Mouse (Mus musculus): ENCODE measurements around the gene Fsip1.

Gene Fsip1

DNA sequence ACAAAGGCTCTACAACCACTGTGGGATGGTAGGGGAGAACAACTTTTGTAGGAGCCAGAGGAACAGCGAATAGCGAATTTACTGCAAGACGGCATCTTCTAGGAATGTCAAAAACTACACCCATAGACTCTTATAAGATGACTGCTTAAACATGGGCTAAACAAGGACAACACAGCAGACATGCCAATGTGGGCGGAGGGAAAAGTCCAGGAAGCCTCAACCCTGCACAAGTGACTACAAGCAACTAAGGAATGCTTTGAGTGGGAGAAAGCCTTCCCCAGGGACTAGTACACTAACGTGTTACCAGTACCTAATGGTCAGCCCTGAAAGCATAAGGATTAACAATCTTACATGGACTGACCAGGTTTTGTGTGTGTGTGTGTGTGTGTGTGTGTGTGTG, 165.5 kb downstream of the Fsip1 start:
- no peak for DNase-seq (ENCODE audit: low spot score in 2 of 2)

DNA sequence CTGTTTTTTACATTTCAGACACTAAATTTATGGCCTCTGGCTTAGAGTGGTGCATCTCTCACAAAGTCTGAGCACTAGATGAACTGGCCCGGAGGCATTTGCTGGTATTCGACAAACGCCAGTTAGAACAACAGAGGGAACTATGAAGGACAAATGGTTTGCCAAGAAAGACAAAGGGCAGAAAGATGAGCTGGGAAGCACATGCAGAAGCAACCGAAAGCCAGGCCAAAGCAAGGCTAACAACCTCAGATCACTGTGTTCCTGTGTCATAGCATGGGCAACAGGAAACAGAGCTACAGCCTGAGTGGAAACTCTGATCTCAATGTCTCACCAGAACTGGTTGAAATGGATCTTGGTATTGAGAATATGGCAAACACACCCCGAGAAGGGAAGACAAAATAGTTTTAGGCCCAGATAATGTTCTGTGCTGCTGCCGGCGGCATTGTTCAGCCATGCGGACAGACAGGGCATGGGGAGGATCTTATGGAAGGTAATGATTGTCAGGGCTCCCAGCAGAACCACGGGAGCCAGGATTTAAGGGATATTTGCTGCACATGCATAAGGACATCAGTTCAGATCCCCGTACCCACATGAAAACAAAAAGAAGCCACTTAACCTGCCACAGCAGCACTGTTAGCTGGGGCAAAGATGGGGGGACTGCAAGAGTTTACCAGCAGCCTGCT, 169.6 kb downstream of the Fsip1 start:
- DNase-seq (ENCODE audit: low spot score in 2 of 2), result no peak

DNA sequence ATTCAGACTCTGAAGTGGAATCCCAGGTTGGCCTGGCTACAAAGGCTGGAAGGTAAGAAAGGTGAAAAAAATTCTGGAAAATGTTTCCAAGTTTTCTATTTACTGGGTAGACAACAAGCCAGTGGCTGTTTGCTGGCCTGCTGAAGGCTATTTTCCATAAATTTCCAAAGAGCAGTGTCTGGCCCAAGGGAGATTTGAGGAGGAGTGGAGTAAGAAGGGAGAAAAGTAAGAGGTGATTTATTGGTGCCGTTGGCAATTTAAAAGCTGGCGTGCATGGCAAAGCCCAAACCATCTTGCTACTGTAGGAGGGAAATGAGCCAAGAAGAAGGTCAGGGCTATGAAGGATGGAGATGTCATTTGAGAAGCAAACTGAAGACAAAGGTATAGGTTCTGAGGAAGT, 171.1 kb downstream of the Fsip1 start:
- DNase-seq (ENCODE audit: low spot score in 2 of 2), result no peak

DNA sequence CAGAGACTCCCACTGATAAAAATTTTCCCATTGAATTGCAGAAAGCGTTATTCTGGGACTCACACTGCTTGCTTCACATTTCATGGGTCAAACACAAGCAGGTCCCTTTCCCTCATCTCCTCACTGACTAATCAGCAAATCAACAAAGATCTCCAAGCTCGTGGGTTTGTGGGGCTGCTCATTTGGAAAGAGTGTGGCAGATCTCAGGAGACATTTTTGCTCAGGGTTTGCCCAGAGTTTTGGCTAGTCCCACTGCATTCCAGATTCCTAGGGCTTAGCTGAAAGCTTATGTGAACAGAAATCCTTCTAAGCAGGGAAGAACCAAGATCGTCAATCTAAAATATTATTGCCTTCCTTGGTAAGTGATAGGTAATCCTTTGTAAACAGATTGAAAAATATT, 172.1 kb downstream of the Fsip1 start:
- DNase-seq (ENCODE audit: low spot score in 2 of 2), result no peak

DNA sequence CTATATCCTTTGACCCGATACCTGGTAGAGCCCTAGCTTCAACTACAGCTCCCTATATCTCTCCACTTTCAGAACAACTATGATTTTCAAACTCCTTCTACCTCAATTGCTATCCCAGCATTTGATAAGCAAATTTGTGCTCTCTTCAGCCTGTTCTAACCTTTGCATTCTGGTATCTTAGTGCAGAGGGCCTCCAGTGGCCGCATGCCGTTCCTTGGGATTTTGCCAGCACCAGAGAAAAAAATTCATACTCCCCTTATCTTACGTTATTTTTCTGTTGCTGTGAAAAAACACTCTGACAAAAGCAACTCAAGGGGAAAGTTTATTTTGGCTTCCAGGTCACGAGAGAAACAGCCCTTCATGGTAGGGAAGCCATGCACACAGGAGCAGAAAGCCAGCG, 173.1 kb downstream of the Fsip1 start:
- DNase-seq (ENCODE audit: low spot score in 2 of 2), result no peak

DNA sequence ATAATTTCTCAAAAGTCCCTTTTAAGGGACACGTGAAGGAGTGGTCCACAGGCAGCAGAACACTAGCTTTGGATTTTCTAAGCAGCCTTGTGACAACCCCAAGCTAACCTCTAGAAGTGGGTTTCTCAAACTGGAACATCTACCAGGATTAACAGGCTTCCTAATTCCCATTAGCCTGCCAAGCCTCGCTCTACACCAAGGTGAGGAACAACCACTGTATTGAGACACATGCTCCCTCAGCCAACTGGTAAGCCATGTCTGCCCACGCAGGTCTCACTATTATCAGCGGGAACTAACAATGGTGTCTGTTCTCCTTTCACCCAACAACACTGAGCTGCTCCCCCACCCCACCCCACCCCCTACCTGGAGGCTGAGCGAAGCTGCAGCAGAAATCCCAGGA, 175.2 kb downstream of the Fsip1 start:
- no peak for DNase-seq (ENCODE audit: low spot score in 2 of 2)

Measured in right cerebral cortex, adult 2 months (tissue).